Mouse (Mus musculus): ENCODE results near the gene Gm17545. TPM values are rescaled to one million over a fixed set of nuclear protein-coding genes. Genes with fewer than 3 reads are reported as not detected.
"Not testable (repeated sequence)": the region's sequence is repeated elsewhere in the genome, so short reads cannot be mapped to it uniquely, and the experiment has no call there.

Gene Gm17545
- total RNA-seq (2021) (not detected), polyA plus RNA-seq (2012; rRNA removed) (not detected in 2 replicates)
- long read RNA-seq = 0 reads

- not testable (repeated sequence) for DNase-seq
Observed at GRCm38 (mm10) chr9:22453990-22454389, at the start of gene Gm17545. Gene Gm17545, plus strand, starts transcription at chr9:22454290.

GRCm38 (mm10) chr9:22405414-22405813 is 48.7 kb upstream of the Gm17545 start:
- DNase-seq = no peak

GRCm38 (mm10) chr9:22407633-22408032 is 46.5 kb upstream of the Gm17545 start:
- not testable (repeated sequence) for DNase-seq

GRCm38 (mm10) chr9:22408344-22408743 is 45.7 kb upstream of the Gm17545 start:
- not testable (repeated sequence) for DNase-seq

GRCm38 (mm10) chr9:22409501-22409900 is 44.6 kb upstream of the Gm17545 start:
- no peak for DNase-seq

GRCm38 (mm10) chr9:22411002-22411857 is 42.9 kb upstream of the Gm17545 start, which contains the start of gene 9530077C05Rik:
Gene 9530077C05Rik, plus strand, starts transcription at chr9:22411513.
- DNase-seq = peak; percentile 97

GRCm38 (mm10) chr9:22416187-22416586 is 37.9 kb upstream of the Gm17545 start:
- no peak for DNase-seq

GRCm38 (mm10) chr9:22417547-22417946 is 36.5 kb upstream of the Gm17545 start:
- peak; percentile 41 for DNase-seq

GRCm38 (mm10) chr9:22419877-22420276 is 34.2 kb upstream of the Gm17545 start:
- no peak for DNase-seq

- no peak for DNase-seq
Observed at GRCm38 (mm10) chr9:22420491-22420890, 33.6 kb upstream of the Gm17545 start.

- DNase-seq = peak; percentile 39
Observed at GRCm38 (mm10) chr9:22422559-22422958, 31.5 kb upstream of the Gm17545 start.

GRCm38 (mm10) chr9:22423507-22423906 is 30.6 kb upstream of the Gm17545 start:
- no peak for DNase-seq

- peak; percentile 52 for DNase-seq
Observed at GRCm38 (mm10) chr9:22424196-22424595, 29.9 kb upstream of the Gm17545 start.

- DNase-seq = no peak
Observed at GRCm38 (mm10) chr9:22424719-22425118, 29.4 kb upstream of the Gm17545 start.

GRCm38 (mm10) chr9:22428028-22428665 is 25.9 kb upstream of the Gm17545 start:
- no peak for DNase-seq

GRCm38 (mm10) chr9:22428666-22429410 is 25.3 kb upstream of the Gm17545 start:
- DNase-seq = no peak

GRCm38 (mm10) chr9:22429533-22430241 is 24.4 kb upstream of the Gm17545 start:
- peak; percentile 18 for DNase-seq

- DNase-seq = no peak
Observed at GRCm38 (mm10) chr9:22430315-22430840, 23.7 kb upstream of the Gm17545 start.

GRCm38 (mm10) chr9:22433221-22433620 is 20.9 kb upstream of the Gm17545 start:
- no peak for DNase-seq

- DNase-seq = no peak
Observed at GRCm38 (mm10) chr9:22434101-22434500, 20.0 kb upstream of the Gm17545 start.

- no peak for DNase-seq
Observed at GRCm38 (mm10) chr9:22438826-22439225, 15.3 kb upstream of the Gm17545 start.
